Mouse (Mus musculus) small intestine, adult 2 months (tissue): ENCODE results near the gene Lhfp. TPM values are rescaled to one million over a fixed set of nuclear protein-coding genes. Genes with fewer than 3 reads are reported as not detected.

ENCODE experiments used
- H3K27ac ChIP-seq: fragments of 200-500 bp; 2 replicates; pipeline ENCODE4 v1.5.1; 2012; ENCODE audit warnings: low read depth, low read length, control low read depth, inconsistent platforms; ENCODE audit not compliant: insufficient read depth
- H3K27me3 ChIP-seq: fragments of 200-500 bp; 2 replicates; pipeline ENCODE4 v1.6.1; 2012; ENCODE audit warnings: mild to moderate bottlenecking, moderate library complexity, low read length, inconsistent platforms; ENCODE audit not compliant: control insufficient read depth, insufficient read depth
- H3K36me3 ChIP-seq: fragments of 200-500 bp; 2 replicates; pipeline ENCODE4 v1.6.1; 2012; ENCODE audit warnings: mild to moderate bottlenecking, low read length, control low read depth, inconsistent platforms; ENCODE audit not compliant: control insufficient read depth, insufficient read depth
- H3K4me1 ChIP-seq: fragments of 200-500 bp; 2 replicates; pipeline ENCODE4 v1.6.1; 2012; ENCODE audit warnings: low read length, inconsistent platforms, mixed read lengths; ENCODE audit not compliant: control insufficient read depth, insufficient read depth, insufficient read length
- H3K4me3 ChIP-seq: fragments of 200-500 bp; 2 replicates; pipeline ENCODE4 v1.5.1; 2012; ENCODE audit warnings: low read depth, mild to moderate bottlenecking, control low read depth, inconsistent platforms, low read length, moderate library complexity
- CTCF ChIP-seq: fragments of 200-500 bp; IDR thresholded peaks from 2 replicates; pipeline ENCODE4 v1.5.1; 2012; ENCODE audit warnings: low read depth, mild to moderate bottlenecking, control low read depth, inconsistent platforms, low read length, moderate library complexity, mixed read lengths; ENCODE audit not compliant: insufficient replicate concordance, insufficient read length; ENCODE audit errors: extremely low read depth
- POLR2A ChIP-seq: fragments of 200-500 bp; IDR thresholded peaks from 2 replicates; pipeline ENCODE4 v1.6.1; 2012; ENCODE audit warnings: low read depth, mild to moderate bottlenecking, control low read depth, inconsistent platforms, low read length, moderate library complexity
- WGBS: fragments of 180-500 bp; shearing (Covaris S2); methylation state at CpG from one replicate; pipeline ENCODE4 v1.1.7; 2018; 5-methylcytosine and 5-hydroxymethylcytosine counted together
- polyA plus RNA-seq: library from polyadenylated mRNA; depleted of rRNA; stranded (reverse); fragments of >200 nt; gene quantifications from 2 replicates; pipeline ENCODE4 v1.2.3, GENCODE M21; 2012

The Lhfp gene
- polyA plus RNA-seq, 1 experiment = 22.7 TPM

GRCm38 (mm10) chr3:53247102-53247501 is 205.8 kb downstream of the Lhfp start:
- no peaks in the 10 kb centered on the region for H3K36me3 ChIP-seq
- WGBS = 82% methylated on average over 3 of the region's 3 CpGs
- H3K4me1 ChIP-seq = no peaks in the 10 kb centered on the region
- TF ChIP-seq POLR2A = no peak
- 0 out of 2 replicates have a peak, but pooled peaks have one; percentile 22 for TF ChIP-seq CTCF
- H3K27ac ChIP-seq = no peak overlapping the region
- H3K4me3 ChIP-seq = no peak overlapping the region
- H3K27me3 ChIP-seq = no peaks in the 10 kb centered on the region

- Histone ChIP-seq H3K4me3 (no peak overlapping the region), H3K27me3 (no peaks in the 10 kb centered on the region), H3K27ac (no peak overlapping the region), H3K36me3 (no peaks in the 10 kb centered on the region), H3K4me1 (peaks cover 7% of the 10 kb centered on the region; the same call in 1 of the 2 replicates)
- TF ChIP-seq CTCF (no peak), POLR2A (no peak)
- 67% methylated on average over 10 of the region's 10 CpGs for WGBS
Observed at GRCm38 (mm10) chr3:53248158-53248874, 207.0 kb downstream of the Lhfp start.

- no peak for TF ChIP-seq POLR2A
- no peak for TF ChIP-seq CTCF
- 40% methylated on average over 5 of the region's 5 CpGs for WGBS
- Histone ChIP-seq H3K27ac (no peak overlapping the region), H3K4me1 (peaks cover 10% of the 10 kb centered on the region; the same call in 1 of the 2 replicates), H3K4me3 (no peak overlapping the region), H3K36me3 (no peaks in the 10 kb centered on the region), H3K27me3 (no peaks in the 10 kb centered on the region)
Observed at GRCm38 (mm10) chr3:53252556-53252955, 211.2 kb downstream of the Lhfp start.

- Histone ChIP-seq H3K27me3 (no peaks in the 10 kb centered on the region), H3K36me3 (no peaks in the 10 kb centered on the region), H3K4me3 (no peak overlapping the region), H3K27ac (peak overlapping the region; percentile 88), H3K4me1 (peaks cover 10% of the 10 kb centered on the region; the same call in 1 of the 2 replicates)
- WGBS = 6% methylated on average over 5 of the region's 5 CpGs
- TF ChIP-seq CTCF (no peak), POLR2A (no peak)
Observed at GRCm38 (mm10) chr3:53253223-53253832, 212.0 kb downstream of the Lhfp start.

- H3K27me3 ChIP-seq = no peaks in the 10 kb centered on the region
- 51% methylated on average over 7 of the region's 7 CpGs for WGBS
- no peak overlapping the region for H3K27ac ChIP-seq
- H3K36me3 ChIP-seq = no peaks in the 10 kb centered on the region
- no peak overlapping the region for H3K4me3 ChIP-seq
- TF ChIP-seq POLR2A (no peak), CTCF (no peak)
- peaks cover 7% of the 10 kb centered on the region; the same call in 1 of the 2 replicates for H3K4me1 ChIP-seq
Observed at GRCm38 (mm10) chr3:53258657-53259158, 217.4 kb downstream of the Lhfp start.

- peaks cover 4% of the 10 kb centered on the region; the same call in 1 of the 2 replicates for H3K4me1 ChIP-seq
- TF ChIP-seq CTCF (no peak), POLR2A (no peak)
- no peak overlapping the region for H3K4me3 ChIP-seq
- H3K36me3 ChIP-seq = no peaks in the 10 kb centered on the region
- no peak overlapping the region for H3K27ac ChIP-seq
- 77% methylated on average over 6 of the region's 6 CpGs for WGBS
- H3K27me3 ChIP-seq = no peaks in the 10 kb centered on the region
Observed at GRCm38 (mm10) chr3:53266116-53266515, 224.8 kb downstream of the Lhfp start.

- WGBS = 77% methylated on average over 3 of the region's 3 CpGs
- H3K27me3 ChIP-seq = no peaks in the 10 kb centered on the region
- no peaks in the 10 kb centered on the region for H3K4me1 ChIP-seq
- H3K36me3 ChIP-seq = no peaks in the 10 kb centered on the region
- no peak overlapping the region for H3K4me3 ChIP-seq
- TF ChIP-seq POLR2A (no peak), CTCF (no peak)
- H3K27ac ChIP-seq = no peak overlapping the region
Observed at GRCm38 (mm10) chr3:53267046-53267445, 225.7 kb downstream of the Lhfp start.

GRCm38 (mm10) chr3:53273220-53273619 is 231.9 kb downstream of the Lhfp start:
- H3K4me1 ChIP-seq = no peaks in the 10 kb centered on the region
- H3K4me3 ChIP-seq = no peak overlapping the region
- WGBS = 92% methylated on average over 3 of the region's 3 CpGs
- H3K36me3 ChIP-seq = no peaks in the 10 kb centered on the region
- TF ChIP-seq POLR2A (no peak), CTCF (no peak)
- no peaks in the 10 kb centered on the region for H3K27me3 ChIP-seq
- no peak overlapping the region for H3K27ac ChIP-seq
